Comparison of ENCODE assay signal across 12 mouse cellular contexts in the genomic region with DNA sequence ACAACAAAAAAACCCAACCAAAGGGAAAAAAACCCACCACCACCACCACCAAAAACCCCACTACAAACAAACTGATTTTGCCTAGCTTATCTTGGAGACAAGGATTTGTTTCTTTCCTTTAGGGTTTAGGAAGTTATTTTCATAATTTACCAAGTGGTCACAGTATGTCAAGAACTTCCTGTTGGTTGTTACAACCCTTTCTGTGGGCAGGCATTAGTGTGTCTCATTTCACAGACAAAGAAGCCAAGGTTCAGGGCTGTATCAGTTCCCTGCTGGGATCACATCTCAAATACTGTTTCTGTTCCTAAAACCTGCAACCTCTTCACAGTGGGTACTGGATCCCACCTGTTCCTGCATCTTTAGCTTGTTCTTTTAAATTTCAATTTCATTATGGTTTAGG.
"Had no signal": no experiment of that assay in that cellular context is flagged by ENCODE, and none has a peak within 500 bp of the region (broad histone marks: within the 10 kb centered on the region; RNA-seq: fewer than 3 reads in every experiment).

No protein-coding gene starts in this region.

- DNase-seq: kidney, adult 2 months; kidney, postnatal 25 days; layer of hippocampus, adult 9-11 months; left cerebral cortex, postnatal 4 days; liver, postnatal 0 days; lung, embryonic 14.5 days; midbrain, embryonic 14.5 days; retina, postnatal 1 day; right cerebral cortex, postnatal 25 days; spleen, adult 18-20 months; thymus, postnatal 36 days had no signal

- ATAC-seq: liver, postnatal 0 days; lung, postnatal 0 days had no signal
